22 mouse cellular contexts compared by ENCODE assay signal in genomic region chr11:46200664-46201063, GRCm38 (mm10). TPM values are rescaled to one million over a fixed set of nuclear protein-coding genes. Genes with fewer than 3 reads are reported as not detected.
DNase-seq lines count a peak whose midpoint lies in the region; ATAC-seq and TF ChIP-seq lines count a peak whose summit lies in the region.
"Had no signal": no experiment of that assay in that cellular context is flagged by ENCODE, and none has a peak within 500 bp of the region (broad histone marks: within the 10 kb centered on the region; RNA-seq: fewer than 3 reads in every experiment).

No protein-coding gene starts in this region.

- WGBS in heart, embryonic 13.5 days, result 84% methylated on average over 11 of the region's 11 CpGs
- 93% methylated on average over 11 of the region's 11 CpGs for WGBS in midbrain, embryonic 10.5 days
- WGBS in midbrain, postnatal 0 days, result 89% methylated on average over 11 of the region's 11 CpGs
- 90% methylated on average over 11 of the region's 11 CpGs for WGBS in embryonic facial prominence, embryonic 13.5 days

- DNase-seq in heart, adult 11 months, result no peak
- DNase-seq in midbrain, embryonic 10.5 days (ENCODE audit: low spot score), result no peak
- DNase-seq in midbrain, postnatal 0 days (ENCODE audit: low spot score), result no peak
- DNase-seq in cerebellum, adult 9-10 months, result peak; percentile 64
- no peak for DNase-seq in right cerebral cortex, postnatal 36 days (ENCODE audit: low spot score in 2 of 2)
- DNase-seq in urinary bladder, postnatal 36 days (ENCODE audit: low spot score in 2 of 2), result no peak
- DNase-seq: adrenal gland, adult 2 months; gastrocnemius, postnatal 36 days; liver, embryonic 13.5 days; thymus, adult 18-20 months; thymus, postnatal 4 days had no signal

- H3K4me1 ChIP-seq in heart, embryonic 13.5 days, result peaks cover 76% of the 10 kb centered on the region
- H3K4me1 ChIP-seq in midbrain, embryonic 10.5 days, result peaks cover 12% of the 10 kb centered on the region
- H3K4me1 ChIP-seq in midbrain, postnatal 0 days (ENCODE audit: insufficient read depth, low read length), result no peaks in the 10 kb centered on the region
- H3K4me1 ChIP-seq in embryonic facial prominence, embryonic 13.5 days, result peaks cover 17% of the 10 kb centered on the region; the same call in 1 of the 2 replicates
- H3K4me1 ChIP-seq: forebrain, embryonic 13.5 days; liver, embryonic 13.5 days had no signal

- no peak overlapping the region for H3K4me2 ChIP-seq in heart, embryonic 13.5 days
- no peak overlapping the region for H3K4me2 ChIP-seq in midbrain, postnatal 0 days (ENCODE audit: low read depth, low read length, poor library complexity, severe bottlenecking)
- no peak overlapping the region for H3K4me2 ChIP-seq in embryonic facial prominence, embryonic 13.5 days
- H3K4me2 ChIP-seq: forebrain, embryonic 13.5 days; heart, embryonic 15.5 days; intestine, embryonic 15.5 days; limb, embryonic 13.5 days; liver, embryonic 13.5 days; lung, embryonic 15.5 days; midbrain, embryonic 13.5 days; neural tube, embryonic 13.5 days had no signal

- no peak for ATAC-seq in heart, embryonic 13.5 days (ENCODE audit: extremely low read depth, insufficient number of reproducible peaks, low FRiP score, low TSS enrichment)
- no peak for ATAC-seq in midbrain, postnatal 0 days (ENCODE audit: low FRiP score)
- ATAC-seq in embryonic facial prominence, embryonic 13.5 days (ENCODE audit: insufficient number of reproducible peaks, insufficient read depth, low FRiP score, low TSS enrichment, low read depth), result 0 out of 2 replicates have a peak, but pooled peaks have one; percentile 37
- ATAC-seq: forebrain, embryonic 13.5 days; intestine, embryonic 15.5 days; midbrain, embryonic 13.5 days had no signal

- no peaks in the 10 kb centered on the region for H3K9me3 ChIP-seq in heart, embryonic 13.5 days
- no peaks in the 10 kb centered on the region for H3K9me3 ChIP-seq in midbrain, embryonic 10.5 days (replicated peaks)
- no peaks in the 10 kb centered on the region for H3K9me3 ChIP-seq in midbrain, postnatal 0 days (ENCODE audit: low read length)
- H3K9me3 ChIP-seq in embryonic facial prominence, embryonic 13.5 days, result no peaks in the 10 kb centered on the region
- H3K9me3 ChIP-seq: forebrain, embryonic 13.5 days; heart, embryonic 15.5 days; intestine, embryonic 15.5 days; limb, embryonic 13.5 days; liver, embryonic 13.5 days; lung, embryonic 15.5 days; midbrain, embryonic 13.5 days; neural tube, embryonic 13.5 days had no signal

- no peak for TF ChIP-seq CTCF in midbrain, postnatal 0 days (IDR thresholded peaks at IDR 0.05)

- no peak overlapping the region for H3K4me3 ChIP-seq in heart, embryonic 13.5 days
- H3K4me3 ChIP-seq in midbrain, embryonic 10.5 days, result no peak overlapping the region
- no peak overlapping the region for H3K4me3 ChIP-seq in midbrain, postnatal 0 days (ENCODE audit: low read depth, low read length)
- no peak overlapping the region for H3K4me3 ChIP-seq in embryonic facial prominence, embryonic 13.5 days
- H3K4me3 ChIP-seq: forebrain, embryonic 13.5 days; heart, embryonic 15.5 days; intestine, embryonic 15.5 days; limb, embryonic 13.5 days; liver, embryonic 13.5 days; lung, embryonic 15.5 days; midbrain, embryonic 13.5 days; neural tube, embryonic 13.5 days had no signal

- H3K9ac ChIP-seq in heart, embryonic 13.5 days, result no peak overlapping the region
- no peak overlapping the region for H3K9ac ChIP-seq in midbrain, postnatal 0 days (replicated peaks; ENCODE audit: low read length, poor library complexity, severe bottlenecking)
- H3K9ac ChIP-seq in embryonic facial prominence, embryonic 13.5 days, result no peak overlapping the region
- H3K9ac ChIP-seq: forebrain, embryonic 13.5 days; heart, embryonic 15.5 days; intestine, embryonic 15.5 days; limb, embryonic 13.5 days; liver, embryonic 13.5 days; lung, embryonic 15.5 days; midbrain, embryonic 13.5 days; neural tube, embryonic 13.5 days had no signal

- H3K27me3 ChIP-seq in heart, embryonic 13.5 days (replicated peaks), result no peaks in the 10 kb centered on the region
- no peaks in the 10 kb centered on the region for H3K27me3 ChIP-seq in midbrain, embryonic 10.5 days (ENCODE audit: low read depth, poor library complexity, severe bottlenecking)
- no peaks in the 10 kb centered on the region for H3K27me3 ChIP-seq in midbrain, postnatal 0 days (ENCODE audit: insufficient read depth, low read length)
- H3K27me3 ChIP-seq in embryonic facial prominence, embryonic 13.5 days, result no peaks in the 10 kb centered on the region; the same call in 1 of the 2 replicates
- H3K27me3 ChIP-seq: forebrain, embryonic 13.5 days; heart, embryonic 15.5 days; intestine, embryonic 15.5 days; limb, embryonic 13.5 days; liver, embryonic 13.5 days; lung, embryonic 15.5 days; midbrain, embryonic 13.5 days; neural tube, embryonic 13.5 days had no signal

- H3K27ac ChIP-seq in heart, embryonic 13.5 days (replicated peaks), result peak overlapping the region; percentile 89
- H3K27ac ChIP-seq in midbrain, embryonic 10.5 days (replicated peaks), result 0 out of 2 replicates have a peak overlapping the region, but pooled peaks have one; percentile 24
- H3K27ac ChIP-seq in midbrain, postnatal 0 days (ENCODE audit: low read depth, low read length), result no peak overlapping the region
- no peak overlapping the region for H3K27ac ChIP-seq in embryonic facial prominence, embryonic 13.5 days
- H3K27ac ChIP-seq: forebrain, embryonic 13.5 days; intestine, embryonic 15.5 days; limb, embryonic 13.5 days; liver, embryonic 13.5 days; lung, embryonic 15.5 days; midbrain, embryonic 13.5 days; neural tube, embryonic 13.5 days had no signal

- 0 out of 2 replicates have a peak, but pooled peaks cover 5% of the 10 kb centered on the region for H3K36me3 ChIP-seq in heart, embryonic 13.5 days
- H3K36me3 ChIP-seq in midbrain, embryonic 10.5 days, result peaks cover 34% of the 10 kb centered on the region
- peaks cover 53% of the 10 kb centered on the region for H3K36me3 ChIP-seq in midbrain, postnatal 0 days (ENCODE audit: insufficient read depth, low read length)
- peaks cover 15% of the 10 kb centered on the region for H3K36me3 ChIP-seq in embryonic facial prominence, embryonic 13.5 days
- H3K36me3 ChIP-seq: heart, embryonic 15.5 days; intestine, embryonic 15.5 days; liver, embryonic 13.5 days; lung, embryonic 15.5 days had no signal

RNA-seq across cellular contexts. Expression of gene Nipal4, which starts 34.4 kb away (rescaled TPM):
- polyA plus RNA-seq in heart, embryonic 13.5 days (2015; fragmentation: Nextera tagmentation; extraction: Ambion mirVana), result 13.0 TPM in 2 replicates
- 1.00 and 1.3 TPM in 2 replicates for polyA plus RNA-seq in midbrain, embryonic 10.5 days (2016; fragmentation: Nextera tagmentation; extraction: Ambion mirVana)
- 0.27 and 0.33 TPM in 2 replicates for total RNA-seq in midbrain, postnatal 0 days (2014; rRNA removed)
- 0.10 and 0.17 TPM in 2 replicates for polyA plus RNA-seq in midbrain, postnatal 0 days (2015; fragmentation: Nextera tagmentation; extraction: Ambion mirVana)
- 1.4 and 2.0 TPM in 2 replicates for polyA plus RNA-seq in embryonic facial prominence, embryonic 13.5 days (2015; fragmentation: Nextera tagmentation; extraction: Ambion mirVana)
- total RNA-seq: adrenal gland, adult 2 months; hematopoietic stem cell, adult 5-6 weeks had no signal

RNA-seq across cellular contexts. Expression of gene Fndc9, which starts 34.7 kb away (rescaled TPM):
- polyA plus RNA-seq in heart, embryonic 13.5 days (2015; fragmentation: Nextera tagmentation; extraction: Ambion mirVana), result 0.06 and 0.09 TPM in 2 replicates
- 0.51 and 0.75 TPM in 2 replicates for polyA plus RNA-seq in midbrain, embryonic 10.5 days (2016; fragmentation: Nextera tagmentation; extraction: Ambion mirVana)
- total RNA-seq in midbrain, postnatal 0 days (2014; rRNA removed), result 11.8 and 12.2 TPM in 2 replicates
- polyA plus RNA-seq in midbrain, postnatal 0 days (2015; fragmentation: Nextera tagmentation; extraction: Ambion mirVana), result 18.9 and 20.8 TPM in 2 replicates
- polyA plus RNA-seq in embryonic facial prominence, embryonic 13.5 days (2015; fragmentation: Nextera tagmentation; extraction: Ambion mirVana), result 0.11 and 0.15 TPM in 2 replicates
- total RNA-seq: adrenal gland, adult 2 months; gastrocnemius, postnatal 36 days; hematopoietic stem cell, adult 5-6 weeks had no signal
- polyA plus RNA-seq: adrenal gland, adult 2 months; heart, embryonic 15.5 days; intestine, embryonic 15.5 days; spleen, adult 2 months had no signal

Comparison
In these comparisons a context has a peak if more than half of its experiments do, and no peak if none do; other contexts are left out.
1. H3K27ac ChIP-seq: peak in heart, embryonic 13.5 days (single experiment) and midbrain, embryonic 10.5 days (single experiment); none in midbrain, postnatal 0 days (single experiment) and embryonic facial prominence, embryonic 13.5 days (single experiment).
2. RNA of gene Fndc9, which starts 34.7 kb away (polyA plus RNA-seq): 18.9 to 20.8 TPM in midbrain, postnatal 0 days; 0.51 to 0.75 TPM in midbrain, embryonic 10.5 days, 0.11 to 0.15 TPM in embryonic facial prominence, embryonic 13.5 days and 0.06 to 0.09 TPM in heart, embryonic 13.5 days; every median in the first group is over 10 times any median in the second.